Mouse (Mus musculus) forebrain, embryonic 11.5 days (tissue): ENCODE results near the gene Polg. TPM values are rescaled to one million over a fixed set of nuclear protein-coding genes. Genes with fewer than 3 reads are reported as not detected.

Experiments
- ATAC-seq: fragments of 200-750 bp; cut with Nextera tagmentation; replicated peaks from 2 replicates; pipeline ENCODE4 v1.8.0; 2017; ENCODE audit warnings: moderate TSS enrichment; ENCODE audit not compliant: low FRiP score
- DNase-seq: peaks from one replicate; pipeline ENCODE4 v3.0.0-alpha.2; 2017; ENCODE audit warnings: low spot score
- H3K27ac ChIP-seq: fragments of 300-500 bp; sonication (generic); 2 replicates; pipeline ENCODE4 v1.5.1; 2014; ENCODE audit warnings: low read depth, low read length
- H3K27me3 ChIP-seq: fragments of 300-500 bp; sonication (generic); 2 replicates; pipeline ENCODE4 v1.6.1; 2014; ENCODE audit warnings: mild to moderate bottlenecking, low read length, mixed read lengths; ENCODE audit not compliant: control insufficient read depth, insufficient read depth
- H3K36me3 ChIP-seq: fragments of 300-500 bp; sonication (generic); 2 replicates; pipeline ENCODE4 v1.6.1; 2014; ENCODE audit warnings: mild to moderate bottlenecking, low read length, moderate library complexity, mixed read lengths; ENCODE audit not compliant: control insufficient read depth, insufficient read depth
- H3K4me1 ChIP-seq: fragments of 300-500 bp; sonication (generic); replicated peaks from 2 replicates; pipeline ENCODE4 v1.6.1; 2014; ENCODE audit warnings: low read length, mixed read lengths; ENCODE audit not compliant: control insufficient read depth, insufficient read depth
- H3K4me2 ChIP-seq: fragments of 300-500 bp; sonication (generic); 2 replicates; pipeline ENCODE4 v1.6.1; 2014; ENCODE audit warnings: low read depth, mild to moderate bottlenecking, low read length, moderate library complexity, mixed read lengths; ENCODE audit not compliant: severe bottlenecking
- H3K4me3 ChIP-seq: fragments of 300-500 bp; sonication (generic); 2 replicates; pipeline ENCODE4 v1.5.1; 2014; ENCODE audit warnings: low read depth, low read length
- H3K9ac ChIP-seq: fragments of 300-500 bp; sonication (generic); 2 replicates; pipeline ENCODE4 v1.6.1; 2014; ENCODE audit warnings: low read length
- H3K9me3 ChIP-seq: fragments of 300-500 bp; sonication (generic); 2 replicates; pipeline ENCODE4 v1.6.1; 2016; ENCODE audit warnings: low read length, mixed read lengths; ENCODE audit not compliant: control insufficient read depth
- WGBS: fragments of 180-500 bp; shearing (Covaris S2); extraction: QIAGEN DNeasy Blood & Tissue Kit; methylation state at CpG from one replicate; pipeline ENCODE4 v1.1.7; 2014; 5-methylcytosine and 5-hydroxymethylcytosine counted together
- polyA plus RNA-seq: library from polyadenylated mRNA; unstranded; fragments of >200 nt; fragmentation: Nextera tagmentation; extraction: Ambion mirVana; gene quantifications from 2 replicates; pipeline ENCODE4 v1.2.1, GENCODE M21; 2014

Polg gene
- polyA plus RNA-seq, 1 experiment from 2014 or later = 48.5 TPM

- Histone ChIP-seq H3K27ac (peak overlapping the region; percentile 99), H3K9ac (peak overlapping the region; percentile 98), H3K4me1 (peaks cover 39% of the 10 kb centered on the region), H3K4me3 (peak overlapping the region; percentile 76), H3K36me3 (peaks cover 4% of the 10 kb centered on the region; the same call in 1 of the 2 replicates), H3K9me3 (no peaks in the 10 kb centered on the region), H3K27me3 (peaks cover 17% of the 10 kb centered on the region), H3K4me2 (peak overlapping the region; percentile 72)
- DNase-seq (peak; percentile 48), ATAC-seq (no peak)
- 10% methylated on average over 3 of the region's 3 CpGs for WGBS
Observed at GRCm38 (mm10) chr7:79510686-79511085, 44.5 kb upstream of the Polg start.

DNA sequence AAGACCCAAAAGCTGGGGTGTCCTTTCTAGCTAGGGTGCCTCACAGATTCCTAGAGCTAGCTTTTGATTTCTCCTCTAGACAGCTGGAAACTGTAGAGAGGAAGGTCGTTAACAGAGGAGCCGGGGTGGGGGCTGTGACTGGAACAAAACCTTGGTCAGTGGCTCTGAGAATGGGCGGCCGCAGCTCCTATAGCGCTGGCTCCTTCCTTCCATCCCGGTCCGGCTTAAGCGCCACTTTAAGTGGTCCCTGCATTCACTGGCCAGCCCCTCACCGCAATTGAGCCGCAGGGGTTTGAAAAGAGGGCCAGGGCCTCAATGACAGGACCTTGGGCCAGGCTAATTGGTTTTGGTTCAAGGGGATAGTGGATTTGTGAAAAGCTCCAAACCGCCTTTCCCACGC, 43.5 kb upstream of the Polg start:
- WGBS = 2% methylated on average over 12 of the region's 12 CpGs
- H3K36me3 ChIP-seq = peaks cover 4% of the 10 kb centered on the region; the same call in 1 of the 2 replicates
- peaks cover 15% of the 10 kb centered on the region for H3K27me3 ChIP-seq

GRCm38 (mm10) chr7:79509235-79509607, 43.1 kb upstream of the Polg start:
- Histone ChIP-seq H3K9me3 (no peaks in the 10 kb centered on the region), H3K9ac (peak overlapping the region; percentile 98), H3K4me3 (peak overlapping the region; percentile 76), H3K27me3 (peaks cover 15% of the 10 kb centered on the region), H3K36me3 (peaks cover 4% of the 10 kb centered on the region; the same call in 1 of the 2 replicates), H3K4me1 (peaks cover 24% of the 10 kb centered on the region), H3K27ac (peak overlapping the region; percentile 99), H3K4me2 (peak overlapping the region; percentile 72)
- WGBS = 5% methylated on average over 6 of the region's 6 CpGs
- DNase-seq (no peak), ATAC-seq (no peak)

More for the DNA sequence above, 43.5 kb upstream of the Polg start:
- peaks cover 29% of the 10 kb centered on the region for H3K4me1 ChIP-seq
- no peaks in the 10 kb centered on the region for H3K9me3 ChIP-seq
- DNase-seq = peak; percentile 75
- H3K9ac ChIP-seq = peak overlapping the region; percentile 98
- peak overlapping the region; percentile 99 for H3K27ac ChIP-seq
- peak overlapping the region; percentile 76 for H3K4me3 ChIP-seq
- peak overlapping the region; percentile 72 for H3K4me2 ChIP-seq
- ATAC-seq = no peak

- no peaks in the 10 kb centered on the region for H3K9me3 ChIP-seq
- H3K4me2 ChIP-seq = peak overlapping the region; percentile 72
- peaks cover 16% of the 10 kb centered on the region for H3K27me3 ChIP-seq
- peak overlapping the region; percentile 98 for H3K9ac ChIP-seq
- DNase-seq (peak; percentile 77), ATAC-seq (no peak)
- peak overlapping the region; percentile 99 for H3K27ac ChIP-seq
- H3K4me1 ChIP-seq = peaks cover 19% of the 10 kb centered on the region
- peak overlapping the region; percentile 76 for H3K4me3 ChIP-seq
- whole genome bisulfite sequencing = under 1% methylated on average over 79 of the region's 79 CpGs
- peaks cover 4% of the 10 kb centered on the region; the same call in 1 of the 2 replicates for H3K36me3 ChIP-seq
Observed at GRCm38 (mm10) chr7:79508280-79509234, 42.4 kb upstream of the Polg start.

DNA sequence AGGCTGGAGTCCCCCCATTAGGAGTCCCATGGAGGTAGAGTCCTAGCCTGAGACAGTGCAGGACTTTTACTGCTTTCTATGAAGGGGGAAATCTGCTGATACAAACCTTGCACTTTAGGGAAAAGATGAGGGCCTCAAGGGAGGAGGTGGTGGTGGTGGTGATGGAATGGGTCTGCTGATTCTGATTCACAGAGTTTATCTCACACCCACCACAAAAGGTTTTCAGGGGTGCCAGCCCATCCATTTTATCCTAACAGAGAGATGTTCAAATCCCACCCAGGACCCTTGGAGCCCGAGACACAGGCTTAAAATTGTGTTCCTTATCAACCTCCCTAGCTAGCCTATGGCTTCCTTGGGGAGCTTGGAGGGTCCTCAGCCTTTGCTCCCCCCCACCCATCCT, 41.6 kb upstream of the Polg start:
- Histone ChIP-seq H3K9ac (peak overlapping the region; percentile 98), H3K4me3 (peak overlapping the region; percentile 76), H3K4me1 (peaks cover 17% of the 10 kb centered on the region), H3K27ac (peak overlapping the region; percentile 99), H3K27me3 (peaks cover 18% of the 10 kb centered on the region), H3K36me3 (peaks cover 4% of the 10 kb centered on the region; the same call in 1 of the 2 replicates), H3K9me3 (no peaks in the 10 kb centered on the region), H3K4me2 (peak overlapping the region; percentile 72)
- WGBS = 7% methylated on average over 1 of the region's 1 CpGs
- DNase-seq (no peak), ATAC-seq (no peak)

GRCm38 (mm10) chr7:79507101-79507705, 41.0 kb upstream of the Polg start:
- WGBS = 1% methylated on average over 11 of the region's 11 CpGs
- Histone ChIP-seq H3K27me3 (peaks cover 24% of the 10 kb centered on the region), H3K4me1 (peaks cover 13% of the 10 kb centered on the region; the same call in 1 of the 2 replicates)

GRCm38 (mm10) chr7:79506531-79507090, 40.4 kb upstream of the Polg start:
- Histone ChIP-seq H3K27ac (peak overlapping the region; percentile 99), H3K27me3 (peaks cover 28% of the 10 kb centered on the region), H3K4me1 (peaks cover 14% of the 10 kb centered on the region; the same call in 1 of the 2 replicates), H3K9me3 (no peaks in the 10 kb centered on the region), H3K36me3 (peaks cover 4% of the 10 kb centered on the region; the same call in 1 of the 2 replicates), H3K4me3 (peak overlapping the region; percentile 76), H3K4me2 (peak overlapping the region; percentile 72), H3K9ac (peak overlapping the region; percentile 98)
- WGBS = 1% methylated on average over 6 of the region's 6 CpGs
- ATAC-seq = no peak
- peak; percentile 62 for DNase-seq

More at GRCm38 (mm10) chr7:79507101-79507705, 41.0 kb upstream of the Polg start:
- peak overlapping the region; percentile 98 for H3K9ac ChIP-seq
- ATAC-seq (no peak), DNase-seq (peak; percentile 65)
- H3K4me2 ChIP-seq = peak overlapping the region; percentile 72
- H3K36me3 ChIP-seq = peaks cover 4% of the 10 kb centered on the region; the same call in 1 of the 2 replicates
- peak overlapping the region; percentile 99 for H3K27ac ChIP-seq
- H3K4me3 ChIP-seq = peak overlapping the region; percentile 76
- H3K9me3 ChIP-seq = no peaks in the 10 kb centered on the region

DNA sequence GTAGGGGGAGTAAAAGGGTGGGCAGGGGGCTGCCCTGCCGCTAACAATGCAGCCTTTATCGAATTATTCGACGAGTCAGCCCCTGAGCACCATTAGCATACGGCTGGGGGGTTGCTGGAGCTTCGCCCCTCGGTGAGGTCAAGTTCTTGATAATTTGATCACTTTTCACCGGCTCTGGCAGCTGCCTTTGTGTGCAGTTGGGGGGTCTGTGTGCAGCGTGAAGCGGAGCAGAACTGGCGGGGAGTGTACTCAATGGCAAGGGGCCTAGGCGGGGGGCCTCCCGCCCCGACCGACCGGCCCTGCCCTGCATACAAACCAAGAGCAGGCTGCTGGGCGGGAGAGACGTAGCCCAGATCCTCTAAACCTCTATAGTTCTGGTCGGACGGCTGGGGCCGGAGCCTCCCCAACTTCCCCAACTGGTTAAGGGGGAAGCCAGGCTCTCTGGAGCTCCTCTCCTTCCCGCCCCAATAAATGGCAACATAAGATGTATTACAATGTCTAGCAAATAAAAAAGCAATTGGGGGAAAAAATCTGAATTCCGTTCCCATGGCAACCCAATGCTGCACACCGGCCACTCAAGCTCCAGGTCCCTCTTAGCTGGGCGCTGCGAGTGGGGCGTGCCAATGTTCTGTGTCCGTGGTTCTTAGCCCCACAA, 39.8 kb upstream of the Polg start:
- Histone ChIP-seq H3K36me3 (peaks cover 4% of the 10 kb centered on the region; the same call in 1 of the 2 replicates), H3K9me3 (no peaks in the 10 kb centered on the region), H3K27ac (peak overlapping the region; percentile 99), H3K4me1 (peaks cover 10% of the 10 kb centered on the region; the same call in 1 of the 2 replicates), H3K9ac (peak overlapping the region; percentile 98), H3K27me3 (peaks cover 28% of the 10 kb centered on the region), H3K4me2 (peak overlapping the region; percentile 72), H3K4me3 (peak overlapping the region; percentile 76)
- ATAC-seq (peak; percentile 73), DNase-seq (peak; percentile 88)
- under 1% methylated on average over 28 of the region's 28 CpGs for WGBS
